Mouse (Mus musculus): Measurements from ENCODE around the gene Gm49384.

- TF ChIP-seq CTCF (IDR thresholded peaks at IDR 0.05; ENCODE audit: control insufficient read depth, insufficient read depth, insufficient read length) (no peak), USF1 (IDR thresholded peaks at IDR 0.05; ENCODE audit: low read depth) (no peak)
These were observed at the start of gene Gm49384 for GRCm38 (mm10) chr12:69204052-69204833.

Data from C2C12 (cell line).